Mouse (Mus musculus): Measurements from ENCODE around the gene Fbxw7.

The Fbxw7 gene

DNA sequence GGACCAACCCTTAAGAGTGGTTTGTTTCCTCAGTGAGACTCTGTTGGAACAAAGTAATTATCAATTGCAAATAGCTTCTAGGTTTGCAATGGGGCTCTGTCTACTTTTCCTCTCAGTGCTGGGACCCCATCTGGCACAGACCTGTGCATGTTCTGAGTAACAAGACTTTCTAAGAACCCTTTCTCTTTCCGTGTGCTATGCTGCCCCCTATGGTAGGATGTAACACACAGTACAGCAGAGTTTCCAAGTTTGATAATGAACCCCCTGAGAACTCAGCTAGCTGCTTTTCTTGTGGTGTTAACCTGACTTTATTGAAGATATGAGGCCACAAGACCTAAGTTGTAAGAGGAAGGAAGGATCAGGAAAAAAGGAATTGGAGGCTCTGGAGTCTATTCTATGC is 91.5 kb downstream of the Fbxw7 start:
- no peak for DNase-seq

- DNase-seq = no peak
Observed at GRCm38 (mm10) chr3:84914284-84914683, 99.2 kb downstream of the Fbxw7 start.

DNA sequence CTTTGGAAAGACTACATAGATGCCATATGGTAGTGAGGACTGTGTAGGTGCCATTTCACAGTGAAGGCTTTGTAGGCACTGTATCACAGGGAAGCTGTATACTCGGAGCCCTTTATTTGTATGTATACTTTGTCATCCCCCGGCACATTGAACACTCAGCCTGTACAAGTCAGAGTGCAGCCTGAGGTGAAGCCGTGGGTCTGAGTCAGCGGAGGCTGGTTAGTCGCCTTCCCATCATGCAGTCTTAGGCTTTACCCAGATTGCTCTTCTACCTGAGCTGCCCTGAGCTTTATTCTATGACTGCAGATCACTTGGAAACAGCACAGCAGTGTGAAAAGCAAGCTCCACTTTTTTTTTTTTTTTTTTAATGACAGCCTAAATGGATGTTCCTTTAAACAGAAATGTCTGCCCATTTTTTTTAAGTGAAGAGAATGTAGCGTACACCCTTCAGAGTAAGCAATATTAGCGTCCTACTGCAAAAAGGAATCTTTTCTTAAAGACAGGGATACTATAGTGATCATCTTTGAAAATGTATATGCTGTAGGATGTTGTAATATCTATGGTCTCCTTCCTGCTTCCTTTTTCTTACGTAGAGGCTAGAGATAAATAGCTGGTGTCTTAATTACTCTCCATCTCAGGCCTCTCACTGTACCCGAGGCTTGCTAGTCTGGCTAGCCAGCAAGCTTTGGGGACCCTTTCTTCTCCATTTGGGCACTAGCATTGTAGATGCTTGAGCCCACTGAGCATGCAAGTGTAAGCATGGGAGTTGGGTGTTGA is 103.0 kb downstream of the Fbxw7 start:
- no peak for DNase-seq

DNA sequence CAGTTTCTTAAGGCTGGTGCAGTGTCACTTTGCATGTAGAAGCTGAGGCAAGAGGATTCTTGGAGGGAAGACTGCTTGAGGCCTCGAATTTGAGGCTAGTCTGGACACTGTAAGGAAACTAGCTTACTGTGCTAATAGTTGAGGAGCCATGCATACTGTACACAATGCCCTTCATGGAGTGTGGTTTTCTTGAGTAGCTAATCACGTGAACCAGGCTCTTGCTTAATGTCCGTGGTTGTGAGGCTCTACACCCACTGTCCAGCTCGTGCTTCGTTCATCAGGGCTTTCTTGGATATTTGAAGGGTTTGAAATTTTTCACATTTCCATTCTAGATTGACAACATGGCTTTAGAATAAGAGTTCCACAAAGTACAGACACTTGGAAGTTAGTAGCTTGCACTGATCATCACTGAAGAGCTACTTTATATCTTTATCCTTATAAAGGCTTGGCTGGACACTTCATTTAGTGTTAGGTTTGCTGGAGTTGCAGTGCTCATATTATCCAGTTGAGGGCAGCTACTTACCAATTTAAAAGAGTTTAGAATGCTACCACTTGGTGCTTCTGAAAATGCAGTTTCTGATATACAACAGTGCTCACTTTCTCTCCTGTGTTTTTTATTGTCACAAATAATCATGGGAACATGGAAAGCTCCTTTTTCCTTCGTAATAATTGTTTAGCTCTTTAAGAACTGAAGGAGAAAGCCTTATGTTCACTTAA is 106.8 kb downstream of the Fbxw7 start:
- peak; percentile 44 for DNase-seq

- DNase-seq = no peak
Observed at GRCm38 (mm10) chr3:84923256-84923655, 108.2 kb downstream of the Fbxw7 start.

- no peak for DNase-seq
Observed at GRCm38 (mm10) chr3:84923670-84924069, 108.6 kb downstream of the Fbxw7 start.

DNA sequence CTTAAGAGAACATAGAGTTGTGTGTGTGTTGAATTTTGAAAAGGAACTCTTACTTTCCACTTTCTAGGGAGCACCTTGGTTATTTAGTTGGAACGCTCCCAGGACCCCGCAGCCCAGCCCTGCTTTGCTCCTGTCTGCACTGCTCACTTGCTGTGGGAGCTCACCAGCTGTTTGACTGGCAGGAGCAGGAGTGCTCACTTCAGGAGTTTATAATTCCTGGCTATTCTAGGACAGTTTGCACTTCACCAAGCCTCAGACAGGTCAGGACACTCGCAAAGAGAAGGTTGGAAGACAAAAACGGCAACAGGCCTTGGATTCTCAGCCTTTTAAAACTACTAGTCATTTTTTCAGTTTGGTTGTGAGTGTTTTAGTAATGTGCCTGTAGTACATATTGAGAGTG is 110.2 kb downstream of the Fbxw7 start:
- DNase-seq = no peak

DNA sequence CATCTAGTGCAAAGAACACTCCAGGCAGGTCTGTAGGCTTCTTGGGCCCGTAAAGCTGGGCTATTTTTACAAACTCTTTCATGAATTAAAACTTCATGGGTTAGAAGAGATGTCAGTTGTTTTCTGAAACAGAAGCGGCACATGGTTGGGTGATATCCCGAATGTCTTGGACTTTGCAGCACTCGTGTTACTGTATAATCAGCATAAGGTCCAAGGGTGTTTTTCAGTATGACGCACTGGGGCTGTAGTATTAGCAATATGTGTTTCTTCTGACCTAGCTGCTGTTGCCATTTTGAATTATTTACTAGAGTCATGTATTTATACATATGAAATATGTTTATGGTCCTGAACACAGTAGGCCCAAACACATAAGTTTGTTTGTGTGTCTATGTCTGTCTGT is 111.1 kb downstream of the Fbxw7 start:
- DNase-seq = no peak

GRCm38 (mm10) chr3:84927168-84927794 is 112.2 kb downstream of the Fbxw7 start:
- DNase-seq = no peak

DNA sequence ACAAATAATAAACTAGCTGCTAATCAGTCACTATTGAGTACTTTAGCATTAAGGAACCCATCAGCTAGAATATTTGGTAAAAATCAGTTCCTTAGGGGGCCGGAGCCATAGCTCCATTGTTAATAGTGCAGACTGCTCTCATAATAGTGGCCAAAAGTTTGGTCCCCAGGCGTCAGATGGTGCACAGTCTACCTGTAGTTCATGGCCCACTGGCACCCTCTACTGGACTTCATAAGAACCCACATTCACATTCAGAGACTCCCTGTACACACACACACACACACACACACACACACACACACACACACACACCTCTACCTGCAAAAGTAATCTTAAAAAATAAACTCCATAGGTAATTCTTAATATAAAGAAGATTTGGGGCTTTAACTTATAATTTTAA is 112.8 kb downstream of the Fbxw7 start:
- DNase-seq = no peak

GRCm38 (mm10) chr3:84929171-84929570 is 114.1 kb downstream of the Fbxw7 start:
- no peak for DNase-seq

DNA sequence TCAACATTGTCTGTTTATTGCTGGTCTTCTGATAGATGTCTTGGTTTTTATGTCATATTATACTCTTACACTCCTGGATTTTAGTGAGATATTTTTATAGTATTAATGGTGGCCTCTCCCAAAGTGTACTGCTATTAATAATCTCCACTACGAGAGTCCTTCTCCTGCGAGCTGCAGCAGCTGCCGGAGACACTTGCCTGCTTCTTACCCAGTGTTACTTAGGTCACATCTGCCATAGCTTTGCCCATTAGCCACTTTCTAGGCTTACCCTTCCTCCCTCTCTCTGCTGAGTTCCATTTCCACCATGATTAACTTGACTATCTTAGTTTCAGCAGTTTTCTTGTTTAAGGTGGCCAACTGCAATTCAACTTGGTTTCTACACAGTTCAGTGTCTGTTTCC is 115.6 kb downstream of the Fbxw7 start:
- no peak for DNase-seq

DNA sequence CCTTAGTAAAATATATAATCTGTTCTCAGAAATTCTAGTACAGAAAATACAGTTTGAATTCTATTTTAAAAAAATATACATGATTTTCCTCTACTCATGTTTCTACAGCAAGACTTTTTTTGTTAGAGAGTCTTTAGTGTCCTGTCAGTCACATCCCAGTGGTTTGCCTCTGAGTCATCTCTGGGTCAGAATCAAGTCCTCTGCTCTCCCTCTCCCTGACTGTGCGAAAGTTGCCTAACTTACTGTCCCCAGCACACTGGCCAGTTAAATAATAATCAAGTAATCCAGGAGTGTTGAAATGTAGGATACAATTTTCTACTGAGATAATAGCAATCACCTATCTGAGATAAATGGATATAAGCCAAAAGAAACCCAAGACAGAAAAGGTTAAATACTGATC is 120.7 kb downstream of the Fbxw7 start:
- no peak for DNase-seq

DNA sequence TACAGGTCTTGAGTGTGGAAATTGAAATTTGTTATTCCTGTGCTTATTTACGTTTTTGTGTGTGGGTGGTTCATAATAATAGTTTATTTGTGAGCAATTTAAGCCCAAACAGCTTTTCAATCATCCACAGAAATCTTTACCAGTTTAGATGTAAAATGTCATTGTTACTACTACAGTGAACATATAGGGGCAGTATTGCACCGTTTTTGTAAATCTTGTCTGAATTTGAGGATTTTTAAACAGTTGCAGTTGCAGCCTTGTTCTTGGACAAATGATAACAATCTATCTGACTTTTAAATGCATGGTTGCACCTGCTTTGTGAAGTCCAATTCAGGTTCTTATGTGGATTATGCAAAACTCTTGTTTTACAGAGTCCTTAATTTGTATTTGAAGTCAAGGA is 121.2 kb downstream of the Fbxw7 start:
- no peak for DNase-seq

DNA sequence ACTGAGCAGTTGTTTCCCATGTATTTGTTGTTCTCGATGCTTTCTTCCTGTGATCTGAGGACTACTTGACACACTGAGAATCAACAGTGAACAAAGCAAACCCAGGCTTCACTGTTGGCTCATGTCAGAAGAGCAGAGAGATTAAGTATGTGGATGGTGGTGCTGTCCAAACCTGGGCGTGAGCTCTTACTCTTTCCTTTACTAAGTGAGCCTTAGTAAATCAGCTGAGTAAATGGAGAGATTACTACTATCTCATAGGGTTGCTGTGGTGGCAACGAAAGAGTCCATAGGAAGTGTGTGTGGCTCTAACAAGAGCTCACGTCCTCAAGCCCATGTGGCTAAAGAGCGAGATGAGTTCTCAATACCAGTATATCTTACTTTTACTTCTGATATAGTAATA is 121.9 kb downstream of the Fbxw7 start:
- DNase-seq = no peak

DNA sequence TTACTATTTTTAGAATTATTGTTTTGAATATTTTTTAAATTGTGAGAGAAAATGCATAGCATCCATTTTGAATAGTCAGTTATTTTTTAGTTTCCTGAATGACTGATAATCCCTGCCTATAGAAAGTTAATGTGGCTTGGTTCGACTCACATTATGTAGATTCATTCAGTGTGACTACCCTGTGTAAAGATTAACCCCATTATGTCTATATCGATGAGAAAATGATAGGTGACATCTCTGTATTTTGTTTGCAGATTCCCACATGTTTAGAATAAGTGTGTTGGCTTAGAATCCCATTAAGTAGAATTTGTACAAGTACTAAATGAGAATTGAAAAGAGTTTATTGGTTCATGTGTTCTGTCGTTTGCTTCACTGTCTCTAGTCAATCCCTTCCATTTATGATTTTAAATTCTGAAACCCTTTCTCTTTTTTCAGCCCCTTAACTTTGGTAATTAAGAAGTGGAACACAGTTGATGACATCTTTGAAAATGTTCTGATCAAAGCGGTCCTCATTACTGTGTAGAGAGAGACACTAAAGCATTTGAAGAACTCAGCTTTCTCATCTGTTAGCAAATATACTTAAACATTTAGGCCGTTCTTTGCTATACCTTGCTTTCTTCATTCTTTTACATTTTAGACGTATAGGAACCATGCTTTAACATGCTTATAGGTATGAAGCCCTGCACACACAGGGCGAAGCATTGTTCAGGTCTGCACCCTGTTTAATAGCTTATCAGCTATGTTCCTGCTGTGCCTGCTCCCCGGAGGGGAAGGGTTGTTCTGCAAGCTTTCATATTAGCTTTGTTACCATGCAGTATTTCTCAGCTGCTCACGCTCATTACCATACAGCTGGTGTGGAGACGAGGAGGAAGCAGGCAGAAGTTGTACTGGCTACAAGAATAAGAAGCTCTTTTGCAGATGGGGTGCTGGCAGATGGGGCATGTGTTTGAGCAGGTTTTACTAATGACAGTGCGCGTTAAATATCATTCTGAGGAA is 122.6 kb downstream of the Fbxw7 start:
- peak; percentile 39 for DNase-seq

DNA sequence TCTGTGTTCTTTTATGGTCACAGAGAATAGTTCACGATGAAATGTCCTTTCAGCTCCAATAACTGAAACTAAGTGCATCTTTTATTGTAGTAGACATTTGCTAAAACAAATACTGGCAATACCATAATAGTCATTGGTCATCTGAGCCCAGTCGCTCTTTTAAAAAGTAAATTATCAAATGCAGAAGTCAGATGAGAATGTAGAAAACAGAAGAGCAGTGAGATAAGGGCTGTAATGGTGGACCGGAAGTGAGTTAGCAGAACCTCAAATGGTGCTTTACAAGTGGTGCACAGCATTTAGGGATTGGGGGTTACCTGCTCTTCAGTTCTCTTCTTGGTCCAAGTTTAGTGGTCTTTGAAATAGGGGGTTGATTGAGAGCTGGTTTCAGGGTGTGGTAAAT is 129.9 kb downstream of the Fbxw7 start:
- DNase-seq = no peak

DNA sequence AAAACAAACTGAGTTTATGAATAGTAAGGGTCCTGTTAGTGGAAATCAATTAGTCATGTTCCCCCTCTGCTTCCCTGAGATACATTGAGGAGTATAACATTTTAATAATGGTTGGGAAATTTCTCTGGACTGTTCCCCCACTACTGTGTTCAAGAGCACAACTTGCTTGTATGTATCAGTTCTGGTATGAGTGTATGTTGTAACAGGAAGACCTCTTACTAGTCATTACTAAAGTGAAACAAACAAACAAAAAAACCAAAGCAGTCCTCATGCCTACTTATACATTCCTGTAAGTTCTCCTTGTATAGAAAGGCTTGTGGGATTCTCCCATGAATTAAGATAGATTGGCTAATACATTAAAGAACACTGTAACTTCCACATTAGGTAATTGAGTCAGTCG is 131.3 kb downstream of the Fbxw7 start:
- no peak for DNase-seq

DNA sequence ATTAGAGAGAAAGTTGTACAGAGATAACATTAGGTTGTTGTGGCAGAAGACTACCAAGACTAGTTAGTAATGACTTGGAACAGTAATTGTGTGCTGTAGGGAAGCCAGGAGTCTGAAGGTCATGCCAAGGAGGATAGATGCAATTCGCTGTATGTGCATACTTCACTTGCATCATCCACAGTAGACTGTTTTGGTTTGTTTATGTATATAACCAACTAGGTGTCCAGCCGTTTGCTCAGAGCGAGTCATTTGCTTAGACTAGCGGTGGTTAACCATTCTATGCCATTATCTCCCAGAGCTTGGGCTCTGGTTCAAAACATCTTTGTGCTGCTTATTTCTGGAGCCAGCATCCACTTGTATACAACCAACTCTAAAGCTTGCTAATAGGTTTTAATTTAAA is 134.3 kb downstream of the Fbxw7 start:
- no peak for DNase-seq

GRCm38 (mm10) chr3:84951698-84952097 is 136.6 kb downstream of the Fbxw7 start:
- DNase-seq = no peak

GRCm38 (mm10) chr3:84952135-84952534 is 137.1 kb downstream of the Fbxw7 start:
- peak; percentile 85 for DNase-seq

- DNase-seq = no peak
Observed at GRCm38 (mm10) chr3:84952585-84953187, 137.6 kb downstream of the Fbxw7 start.

Data from right cerebral cortex, adult 18-20 months (tissue).